Mouse (Mus musculus): ENCODE results near the gene Lrrc75a.
A peak's percentile ranks its signal among the peaks of the same experiment; 100 is the strongest.

Lrrc75a gene

DNA sequence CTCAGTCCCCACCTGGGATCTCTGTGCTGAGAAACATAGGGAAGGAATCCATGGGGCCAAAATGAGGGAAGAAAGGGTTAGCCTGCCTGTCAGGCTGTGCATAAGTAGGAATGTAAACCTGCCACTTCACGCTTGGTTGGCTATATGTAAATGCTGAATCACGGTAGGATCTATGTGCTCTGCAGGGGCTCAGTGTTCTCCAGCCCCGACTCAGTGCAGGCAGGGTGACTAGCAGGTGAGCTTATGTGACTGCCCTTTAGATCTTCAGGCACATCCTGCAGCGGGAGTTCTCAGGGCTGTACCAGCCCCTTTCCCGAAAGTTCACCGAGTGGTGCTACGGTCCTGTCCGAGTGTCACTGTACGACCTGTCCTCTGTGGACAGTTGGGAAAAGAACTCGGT lies 58.9 kb downstream of the Lrrc75a start:
- no peak for DNase-seq

DNA sequence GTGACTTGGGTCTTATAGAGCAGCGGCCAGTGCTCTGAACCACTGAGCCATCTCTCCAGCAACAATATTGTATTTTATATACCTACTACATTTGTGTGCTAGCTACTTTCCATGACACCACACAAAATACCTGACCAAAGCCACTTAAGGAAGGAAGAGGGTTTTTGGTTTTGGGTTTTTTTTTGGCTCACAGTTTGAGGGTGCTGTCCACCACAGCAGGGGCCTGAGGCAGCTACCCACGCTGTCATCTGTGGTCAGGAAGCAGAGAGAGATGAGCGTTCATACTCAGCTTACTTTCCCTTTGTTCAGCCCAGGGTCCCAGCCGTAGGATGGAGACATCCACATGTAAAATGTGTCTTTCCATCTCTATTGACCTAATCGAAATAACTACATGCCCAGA lies 61.3 kb downstream of the Lrrc75a start:
- DNase-seq = no peak

DNA sequence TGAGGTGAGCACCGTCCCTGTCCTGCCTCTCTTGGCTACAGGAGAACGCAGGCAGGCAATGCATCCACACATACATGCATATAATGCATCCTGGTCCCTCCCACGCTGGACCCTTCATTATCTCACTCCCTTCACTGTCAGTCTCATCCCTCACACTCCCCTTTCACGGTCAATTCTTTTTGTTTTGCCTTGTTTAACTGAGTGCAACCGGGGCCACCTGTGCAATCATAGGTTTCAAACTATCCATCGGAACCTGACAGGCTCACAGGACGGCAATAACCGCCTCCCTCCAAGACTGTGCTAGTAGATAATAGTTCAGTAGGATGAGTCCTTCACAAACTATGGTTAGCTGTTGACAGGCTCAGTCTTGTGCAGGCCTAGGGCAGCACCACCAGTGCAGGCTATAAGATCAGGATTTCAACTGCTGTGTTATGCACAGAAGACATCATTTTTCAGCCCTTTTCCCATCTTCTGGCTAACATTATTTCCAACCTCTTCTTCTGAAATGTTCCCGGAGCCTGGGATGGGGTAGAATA lies 63.6 kb downstream of the Lrrc75a start:
- no peak for DNase-seq

DNA sequence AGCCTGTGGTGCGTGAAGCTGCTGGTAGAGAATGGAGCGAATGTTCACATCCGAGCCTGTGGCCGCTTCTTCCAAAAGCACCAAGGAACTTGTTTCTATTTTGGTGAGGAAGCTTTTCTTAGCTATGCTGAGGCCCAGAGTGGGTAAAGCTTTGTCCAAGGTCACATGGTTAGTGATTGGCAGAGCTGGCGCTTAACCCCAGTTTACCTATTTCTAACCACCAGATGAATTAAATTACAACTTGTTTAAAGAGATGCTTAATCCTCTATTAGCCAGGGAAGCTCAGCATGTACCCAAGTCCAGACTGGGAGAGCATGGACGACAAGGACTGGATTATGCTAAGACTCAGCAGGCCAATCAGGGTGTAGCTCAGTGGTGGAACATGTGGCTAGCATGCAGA lies 65.3 kb downstream of the Lrrc75a start:
- peak; percentile 72 for DNase-seq

DNA sequence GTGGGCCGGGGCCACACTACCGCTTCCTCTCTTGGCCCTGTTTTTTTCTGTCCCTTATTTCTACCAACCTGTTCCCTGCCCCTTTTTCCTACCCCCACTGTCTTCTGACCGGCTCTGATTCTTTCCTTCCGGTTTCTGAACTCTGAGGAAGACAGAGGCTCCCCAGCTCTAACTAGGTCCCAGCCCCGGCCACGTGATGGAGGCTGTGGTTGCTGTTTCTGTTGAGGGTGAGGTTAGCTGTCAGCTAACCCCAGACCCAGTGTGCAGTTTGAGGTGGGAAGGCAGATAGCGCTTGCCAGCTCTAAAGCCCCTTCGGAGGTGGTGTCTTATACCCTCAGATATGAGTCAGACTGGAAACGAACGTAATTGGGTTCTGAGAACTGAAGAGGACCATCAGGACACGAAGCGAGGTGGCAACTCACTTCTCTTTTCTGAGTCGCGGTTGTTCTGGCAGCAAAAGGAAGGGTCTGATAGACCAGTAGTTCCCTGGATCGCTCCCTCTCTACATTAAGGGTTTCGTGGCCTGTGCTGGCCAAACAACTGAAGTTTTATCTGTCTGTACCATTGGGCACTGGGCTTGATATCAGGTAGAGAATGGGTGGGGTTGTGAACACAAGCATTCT lies 71.7 kb downstream of the Lrrc75a start:
- no peak for DNase-seq

DNA sequence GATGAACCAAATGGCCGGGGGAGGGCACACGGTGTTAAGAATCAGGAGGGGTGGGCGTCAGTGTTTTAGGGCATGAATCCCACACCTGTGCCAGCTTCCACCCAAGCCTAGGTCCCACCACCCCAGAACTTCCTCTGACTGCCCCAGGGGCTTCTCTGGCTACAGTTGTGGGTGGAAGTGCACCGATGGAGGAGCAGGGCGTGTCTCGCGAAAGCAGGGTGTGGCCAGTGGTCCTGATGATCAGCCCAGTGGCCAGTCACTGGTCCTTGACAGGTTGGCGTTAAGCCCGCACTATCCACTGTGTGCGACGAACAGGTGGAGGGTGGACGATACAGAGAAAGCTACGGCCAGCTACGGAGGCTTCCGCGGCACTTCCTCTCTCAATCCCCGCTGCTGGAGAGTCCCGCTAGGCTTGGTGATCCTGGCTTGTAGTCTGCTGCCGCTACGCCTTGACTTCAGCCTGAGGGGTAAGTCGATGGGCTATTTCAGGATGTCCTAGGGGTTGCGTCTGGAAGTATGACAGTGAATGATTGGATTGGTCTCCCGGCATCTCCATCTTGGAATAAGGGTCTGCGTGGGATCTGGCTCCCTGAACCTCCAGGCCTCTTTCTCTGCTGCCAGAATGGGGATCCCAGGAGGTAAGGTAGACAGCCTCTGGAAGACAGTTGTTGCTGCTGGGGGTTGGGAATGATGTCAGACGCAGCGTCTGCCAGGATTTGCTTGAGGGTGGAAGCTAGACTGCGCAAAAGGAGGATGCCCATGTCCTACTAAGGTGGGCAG lies 72.5 kb downstream of the Lrrc75a start:
- no peak for DNase-seq

DNA sequence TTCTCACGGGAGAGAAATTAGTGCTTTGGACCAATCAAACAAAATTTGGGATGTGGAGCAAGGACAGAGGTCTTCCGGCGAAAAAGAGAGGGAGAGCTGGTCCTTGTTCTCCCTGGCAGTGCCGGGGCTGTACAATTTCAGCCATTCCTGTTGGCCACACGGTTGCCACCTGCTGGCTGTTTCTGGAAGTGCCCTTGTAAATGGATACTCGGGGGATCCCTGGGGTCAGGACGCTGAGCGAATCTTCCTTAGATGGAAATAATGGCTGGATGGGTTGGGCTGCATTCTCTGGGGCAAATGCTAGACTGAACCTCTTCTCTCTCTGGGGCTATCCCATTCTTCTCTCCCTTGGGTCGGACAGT lies 73.0 kb downstream of the Lrrc75a start:
- DNase-seq = peak; percentile 88

DNA sequence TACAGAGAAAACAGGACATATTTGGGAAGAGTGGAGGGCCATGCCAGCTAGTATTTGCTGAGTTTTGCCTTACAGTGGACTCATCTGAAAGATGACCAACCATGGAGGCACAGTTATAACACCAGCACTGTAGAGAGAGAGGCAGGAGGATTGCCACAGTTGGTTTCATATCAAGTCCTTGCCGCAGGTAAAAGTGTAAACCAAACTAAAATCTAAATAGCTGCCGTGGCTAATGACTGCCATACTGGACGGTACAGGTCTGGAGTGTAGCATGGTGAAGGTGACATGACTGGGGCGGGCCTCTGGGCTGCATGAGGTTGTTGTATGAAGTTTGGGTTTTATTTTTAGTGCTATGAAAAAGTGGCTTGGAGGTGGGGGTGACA lies 73.6 kb downstream of the Lrrc75a start:
- DNase-seq = no peak

DNA sequence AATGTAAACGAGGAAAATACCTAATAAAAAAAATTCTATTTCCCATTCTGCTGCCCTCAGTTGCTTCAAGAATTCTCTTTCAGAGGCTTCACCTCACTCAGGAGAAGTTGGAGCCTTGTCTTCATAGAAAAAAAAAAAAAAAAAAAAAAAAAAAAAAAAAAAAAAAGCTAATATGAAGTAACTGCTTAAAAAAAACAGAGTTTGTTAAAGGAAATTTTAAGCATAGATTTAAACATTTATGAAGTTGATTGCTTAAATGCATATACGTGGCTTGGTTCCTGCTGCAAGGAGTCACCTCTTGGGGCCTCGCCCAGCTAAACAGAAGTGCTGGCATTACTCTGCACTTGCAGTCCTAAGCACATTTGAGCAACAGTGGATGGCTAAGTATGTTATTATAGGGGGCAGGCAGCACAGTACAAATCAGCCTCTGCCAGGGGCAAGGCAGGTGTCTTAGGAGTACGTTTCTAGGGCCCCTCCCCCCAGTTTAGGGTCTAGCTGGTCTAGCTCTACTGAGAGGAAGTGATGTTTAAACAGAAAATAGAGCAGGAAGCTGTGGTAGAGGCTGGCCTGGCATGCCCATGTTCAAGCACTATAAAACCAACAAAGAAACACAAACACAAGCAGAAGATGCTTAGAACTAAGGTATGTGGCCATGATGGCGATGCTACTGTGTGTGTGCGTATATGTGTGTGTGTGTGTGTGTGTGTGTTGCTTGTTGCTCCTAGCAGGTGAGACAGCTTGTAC lies 74.2 kb downstream of the Lrrc75a start, which contains the start of gene Trpv2:
TSS of gene Trpv2 (plus strand) at position 528 of the 744 bp plus-strand sequence.
- no peak for DNase-seq

DNA sequence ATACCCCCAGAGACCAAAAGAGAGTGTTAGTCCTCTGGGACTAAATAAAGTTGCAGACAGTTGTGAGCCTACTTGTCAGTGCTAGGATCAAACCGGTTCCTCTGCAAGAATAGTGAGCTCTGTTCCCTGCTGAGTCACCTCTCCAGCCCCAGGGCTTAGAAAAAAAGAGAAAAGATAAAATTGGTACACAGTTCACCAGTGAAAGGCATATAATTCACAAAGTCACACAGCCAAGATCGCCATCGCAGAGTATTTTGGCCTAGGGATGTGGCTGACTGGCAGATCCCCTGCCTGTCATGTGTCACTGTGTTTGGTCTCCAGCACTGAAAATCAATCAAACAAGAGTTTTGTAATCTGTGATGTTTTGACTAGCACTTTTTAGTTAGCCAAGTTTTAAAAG lies 80.0 kb downstream of the Lrrc75a start:
- DNase-seq = no peak

DNA sequence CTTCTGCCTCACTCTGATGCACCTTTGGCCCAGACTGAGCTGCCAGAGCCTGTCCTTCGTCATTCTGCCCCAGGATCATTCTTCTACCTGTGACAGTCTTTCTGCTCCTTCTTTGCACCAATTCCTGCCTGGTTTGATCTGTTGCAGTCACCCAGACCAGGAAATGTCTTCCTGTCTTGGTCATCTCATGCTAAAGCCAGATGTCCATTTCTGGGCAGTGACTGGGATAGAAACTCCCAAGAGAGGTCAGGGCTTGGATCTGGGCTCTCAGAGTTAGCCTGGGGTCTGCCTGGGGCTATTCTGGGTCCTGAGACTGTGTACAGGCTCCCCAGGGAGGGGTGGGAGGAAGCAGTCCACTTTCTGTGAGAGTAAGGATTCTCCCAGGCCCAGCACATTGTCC lies 82.1 kb downstream of the Lrrc75a start:
- no peak for DNase-seq

DNA sequence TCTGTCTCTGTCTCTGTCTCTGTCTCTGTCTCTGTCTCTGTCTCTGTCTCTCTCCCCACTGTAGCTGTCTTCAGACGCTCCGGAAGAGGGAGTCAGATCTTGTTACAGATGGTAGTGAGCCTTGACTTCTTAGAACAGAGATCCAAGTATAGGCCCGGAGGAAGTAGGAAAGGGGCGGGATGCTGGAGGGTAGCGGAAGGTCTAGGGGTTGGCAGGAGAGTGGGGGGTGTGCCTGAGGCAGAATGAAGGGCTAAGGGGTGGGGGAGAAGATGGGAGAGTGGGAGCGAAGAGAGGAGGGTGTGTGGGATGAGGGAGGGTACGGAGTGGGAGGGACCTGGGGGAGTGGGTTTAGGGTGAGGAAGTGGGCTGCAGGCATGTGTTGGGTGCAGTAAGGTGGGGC lies 82.6 kb downstream of the Lrrc75a start:
- DNase-seq = no peak

DNA sequence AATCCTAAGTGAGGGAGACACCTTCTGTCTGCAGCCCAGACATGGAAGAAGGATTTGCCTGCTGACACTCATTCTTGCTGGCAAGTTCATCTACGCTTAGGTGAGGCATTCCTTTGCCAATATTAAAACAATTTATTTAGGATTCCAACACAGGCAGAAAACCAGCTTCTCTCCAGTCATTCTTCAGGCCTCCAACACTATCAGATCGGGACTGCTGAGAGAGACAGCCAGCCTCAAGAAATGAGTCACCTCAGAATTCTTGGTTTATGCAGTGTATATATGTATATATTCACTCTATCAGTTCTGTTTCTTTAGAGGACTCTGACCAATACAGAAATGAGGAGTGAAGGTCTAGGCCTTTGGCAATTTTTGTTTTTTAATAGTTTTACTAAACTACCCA lies 84.7 kb downstream of the Lrrc75a start:
- DNase-seq = no peak

DNA sequence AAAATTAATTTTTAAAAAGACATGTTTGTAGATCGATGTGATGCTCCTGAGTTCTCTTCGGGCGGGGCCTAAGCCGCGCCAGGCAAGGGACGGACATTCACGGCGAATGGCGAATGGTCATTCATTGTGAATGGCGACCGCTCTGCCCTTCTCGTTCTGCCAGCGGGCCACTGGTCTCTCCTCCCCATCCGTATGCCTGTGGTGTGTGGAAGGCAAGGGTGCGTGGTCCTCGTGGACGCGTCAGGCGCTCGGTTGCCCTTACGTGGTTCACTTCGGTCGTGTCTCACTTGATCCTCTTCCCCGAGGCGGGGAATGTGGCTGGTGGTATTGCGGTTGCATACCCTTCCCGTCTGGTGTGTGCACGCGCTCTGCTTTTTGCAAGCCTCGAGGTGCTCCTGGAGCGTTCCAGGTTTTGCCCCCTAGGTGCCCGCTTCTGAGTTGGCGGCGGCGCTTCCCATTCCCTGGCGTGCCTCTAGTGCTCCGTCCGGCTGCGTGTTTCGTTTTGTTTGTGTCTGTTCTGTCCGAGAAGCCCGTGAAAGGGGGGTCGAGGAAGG lies 87.8 kb downstream of the Lrrc75a start:
- DNase-seq = no peak

DNA sequence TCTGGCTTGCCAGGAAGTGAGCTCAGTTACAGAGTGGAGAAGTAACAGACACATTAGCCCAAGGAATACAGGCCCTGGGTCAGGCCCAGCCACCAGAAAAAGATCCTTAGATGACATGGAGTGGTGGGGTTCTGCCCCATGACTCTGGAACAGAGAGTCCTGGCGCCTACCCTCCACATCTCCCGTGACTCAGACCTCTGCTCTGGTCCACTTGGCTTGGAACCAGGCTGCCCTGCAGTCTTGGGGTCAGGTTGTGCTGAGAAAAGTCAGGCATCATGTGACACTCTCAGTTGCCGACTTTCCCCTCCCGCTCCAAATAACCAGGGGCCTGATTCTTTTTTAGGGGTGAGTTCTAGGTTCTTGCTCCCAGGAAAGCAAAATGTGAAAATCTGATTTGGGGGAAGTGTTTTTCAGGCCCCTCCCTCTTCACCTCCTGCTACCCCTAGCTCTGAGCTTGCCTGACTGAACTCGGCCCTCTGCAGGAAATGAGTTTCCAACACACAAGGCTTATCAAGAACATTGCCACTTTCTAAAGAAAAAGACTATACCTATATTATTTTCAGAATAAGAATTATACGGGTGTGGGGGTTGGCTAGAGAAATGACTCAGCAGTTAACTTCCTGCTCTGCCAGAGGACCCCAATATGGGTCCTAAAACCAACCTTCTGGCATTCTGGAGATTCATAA lies 89.2 kb downstream of the Lrrc75a start:
- peak; percentile 95 for DNase-seq

DNA sequence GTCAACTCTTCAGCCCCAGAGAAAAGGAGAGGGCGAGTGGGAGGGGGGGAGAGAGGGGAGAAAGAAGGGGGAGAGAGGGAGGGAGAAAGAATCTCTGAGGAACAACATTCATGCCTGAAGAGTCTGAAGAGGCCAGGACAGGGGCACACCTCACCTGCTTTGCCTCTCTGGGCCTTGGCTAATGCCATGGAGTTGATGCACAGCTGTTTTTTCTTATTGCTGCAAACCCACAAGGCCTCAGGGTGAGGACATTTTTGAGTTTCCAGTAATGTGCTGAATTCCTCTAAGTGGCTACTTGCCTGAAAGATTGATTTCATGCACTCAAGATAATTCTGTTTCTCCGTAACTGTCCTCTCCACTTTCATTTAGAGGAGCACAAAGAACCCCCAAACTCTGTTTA lies 90.2 kb downstream of the Lrrc75a start:
- DNase-seq = no peak

DNA sequence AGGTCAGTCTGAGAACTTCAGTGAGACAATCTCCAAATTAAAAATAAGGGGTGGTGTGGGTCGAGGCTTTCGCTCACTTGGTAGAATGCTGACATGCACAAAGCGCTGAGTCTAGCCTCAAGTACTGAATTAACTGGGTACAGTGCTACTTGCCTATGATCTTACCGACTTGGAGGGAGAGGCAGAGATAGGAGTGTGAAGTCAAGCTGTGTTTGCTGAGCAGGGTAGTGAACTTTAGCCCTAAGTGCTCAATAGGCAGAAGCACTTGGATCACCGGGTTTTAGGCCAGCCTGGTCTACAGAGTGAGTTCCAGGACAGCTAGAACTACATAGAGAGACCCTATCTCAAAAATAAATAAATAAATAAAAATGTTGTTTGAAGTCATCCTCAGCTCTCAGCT lies 91.1 kb downstream of the Lrrc75a start:
- DNase-seq = peak; percentile 85

DNA sequence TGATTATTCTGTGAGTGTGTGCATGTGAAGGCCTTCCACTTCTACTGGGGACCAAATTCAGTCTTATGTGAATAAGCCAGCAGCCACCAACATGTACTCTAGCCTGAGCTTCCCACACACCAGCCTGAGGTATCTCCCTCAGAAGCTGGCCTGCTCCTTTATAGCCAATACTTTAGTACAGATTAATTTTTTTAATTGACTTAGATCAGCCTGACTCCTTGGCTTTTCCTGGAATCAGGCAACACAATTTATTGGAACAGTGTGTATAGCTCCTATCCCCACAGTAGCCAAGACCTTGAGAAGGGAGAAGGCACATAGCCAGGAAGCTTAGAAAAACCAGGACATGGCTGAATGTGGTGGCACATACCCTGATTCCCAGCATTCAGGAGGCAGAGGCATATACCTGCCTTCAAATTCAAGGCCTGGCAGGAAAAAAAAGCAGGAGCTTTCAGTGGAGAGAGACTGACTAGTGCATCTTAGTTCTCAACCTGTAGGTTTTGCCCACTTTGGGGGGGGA lies 92.4 kb downstream of the Lrrc75a start:
- DNase-seq = no peak

DNA sequence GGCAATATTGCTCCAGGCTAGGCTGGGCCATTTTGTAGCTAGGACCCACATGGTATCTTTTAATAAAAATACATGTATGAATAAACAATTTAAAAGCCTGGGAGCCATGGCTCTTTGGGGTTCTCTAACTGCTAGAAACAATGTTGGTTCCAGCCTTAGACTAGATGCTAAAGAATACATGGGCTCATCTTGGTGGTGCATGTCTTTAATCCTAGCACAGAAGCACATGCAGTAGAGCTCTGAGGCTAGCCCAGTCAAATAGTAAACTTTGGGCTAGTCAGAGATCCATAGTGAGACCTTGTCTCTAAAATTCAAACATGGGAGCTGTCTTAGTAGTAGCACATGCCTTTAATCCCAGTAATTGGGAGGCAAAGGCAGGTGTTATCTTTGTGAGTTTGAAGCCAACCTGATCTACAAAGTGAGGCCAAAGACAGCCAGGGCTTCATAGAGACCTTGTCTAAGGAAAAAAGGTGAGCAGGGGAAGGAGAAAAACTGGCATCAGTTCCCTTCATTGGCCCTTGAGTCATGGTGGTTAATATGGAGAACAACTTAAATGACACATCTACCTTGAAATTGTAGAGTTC lies 93.3 kb downstream of the Lrrc75a start:
- DNase-seq = no peak

All from kidney, adult 9 months (tissue).